Mouse (Mus musculus) CD4-positive helper T cell, adult 2 months (primary cell): ENCODE results near the gene Cntn4.
"Not testable (repeated sequence)": the region's sequence is repeated elsewhere in the genome, so short reads cannot be mapped to it uniquely, and the experiment has no call there.

Experiments
- DNase-seq: peaks from one replicate; pipeline ENCODE4 v3.0.0-alpha.2; 2012; ENCODE audit warnings: low read depth, missing footprints, low spot score

Gene Cntn4

DNA sequence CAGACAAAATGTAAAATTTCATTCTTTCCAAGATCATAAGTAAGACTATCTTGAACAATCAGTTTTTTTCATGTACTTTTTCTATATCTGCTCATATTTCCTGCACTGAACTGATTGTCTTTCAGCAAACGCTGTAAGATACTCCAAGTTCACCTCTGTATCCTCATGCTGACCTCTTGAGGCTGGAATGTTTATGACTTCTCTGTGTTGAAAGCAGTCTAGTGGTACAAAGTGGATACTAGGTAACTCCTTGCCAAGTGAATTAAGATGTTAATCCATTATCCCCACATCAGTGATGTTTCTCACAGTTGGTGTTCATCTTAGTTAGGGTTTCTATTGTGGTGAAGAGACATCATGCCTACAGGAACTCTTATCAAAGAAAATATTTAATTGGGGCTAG, 651.5 kb downstream of the Cntn4 start:
- DNase-seq: no peak

DNA sequence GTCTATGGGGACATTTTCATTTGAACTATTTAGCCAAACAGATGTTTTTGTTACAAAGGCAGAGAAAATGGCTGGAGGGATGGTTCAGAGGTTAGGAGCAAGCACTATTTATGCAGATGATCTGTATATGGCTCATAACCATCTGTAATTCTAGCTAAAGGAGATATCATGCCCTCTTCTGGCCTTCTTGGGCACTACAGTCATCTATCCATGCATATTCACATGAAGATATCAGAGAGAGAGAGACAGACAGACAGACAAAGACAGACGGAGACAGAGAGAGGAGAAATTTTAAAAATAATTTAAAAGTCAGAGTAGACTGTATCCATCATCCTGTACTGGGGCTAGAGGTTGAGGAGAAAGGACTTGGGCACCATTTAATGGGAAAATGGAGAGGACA, 652.2 kb downstream of the Cntn4 start:
- no peak for DNase-seq

DNA sequence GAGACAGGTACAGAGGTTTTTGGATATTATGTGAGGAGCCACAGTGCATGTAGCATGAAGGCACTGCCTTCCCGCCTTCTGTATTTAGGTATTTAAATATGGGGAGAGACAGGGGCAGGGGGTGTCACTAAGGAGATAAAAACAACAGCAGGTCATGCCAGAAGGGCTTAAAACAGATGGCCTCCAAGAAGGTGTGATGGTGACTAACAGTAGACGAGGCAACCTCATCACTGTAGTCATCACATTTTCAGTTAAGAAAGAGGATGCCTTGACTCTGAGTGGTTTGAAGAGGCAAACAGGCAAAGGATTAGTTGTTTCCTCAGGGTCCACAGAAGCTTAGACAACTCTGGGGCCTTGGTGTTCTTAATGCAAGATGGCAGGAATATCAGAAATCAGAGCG, 655.0 kb downstream of the Cntn4 start:
- DNase-seq: no peak

DNA sequence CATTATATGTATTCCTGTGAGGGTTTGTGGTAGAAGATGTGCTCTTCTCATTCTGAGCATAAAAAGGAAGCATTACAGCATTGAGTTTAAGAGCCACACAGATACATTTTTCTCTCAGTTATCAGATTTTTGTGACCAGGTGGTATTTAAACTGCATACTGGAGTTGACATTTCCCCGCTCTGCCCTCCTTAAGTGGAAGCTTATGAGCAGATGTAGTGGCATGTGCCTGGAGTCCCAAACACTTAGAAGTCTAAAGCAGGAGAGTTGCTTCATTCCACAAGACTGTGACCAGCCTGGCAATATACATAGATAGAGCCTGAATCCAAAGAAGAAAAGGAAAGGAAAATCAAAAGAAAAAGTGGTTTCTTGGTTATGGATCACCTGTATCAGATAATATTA, 655.5 kb downstream of the Cntn4 start:
- no peak for DNase-seq

DNA sequence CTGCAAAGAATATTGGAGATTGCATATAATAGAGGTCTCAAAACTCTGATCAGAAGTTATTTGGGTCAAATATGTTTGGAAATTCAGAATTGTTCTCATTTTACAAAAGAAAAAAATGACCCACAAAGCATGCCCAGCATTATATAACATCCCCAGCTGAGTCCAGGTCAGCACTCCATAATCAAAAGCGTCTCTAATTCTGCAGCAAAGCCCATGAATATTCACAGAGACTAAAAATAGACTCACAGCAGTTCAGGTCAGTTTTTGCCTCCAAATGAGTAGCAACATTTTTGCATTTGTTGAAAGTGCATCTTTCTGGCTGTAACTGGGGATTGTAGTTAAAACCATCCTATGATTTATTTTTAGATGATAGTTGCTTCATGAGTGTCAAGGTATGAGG, 657.6 kb downstream of the Cntn4 start:
- DNase-seq: no peak

DNA sequence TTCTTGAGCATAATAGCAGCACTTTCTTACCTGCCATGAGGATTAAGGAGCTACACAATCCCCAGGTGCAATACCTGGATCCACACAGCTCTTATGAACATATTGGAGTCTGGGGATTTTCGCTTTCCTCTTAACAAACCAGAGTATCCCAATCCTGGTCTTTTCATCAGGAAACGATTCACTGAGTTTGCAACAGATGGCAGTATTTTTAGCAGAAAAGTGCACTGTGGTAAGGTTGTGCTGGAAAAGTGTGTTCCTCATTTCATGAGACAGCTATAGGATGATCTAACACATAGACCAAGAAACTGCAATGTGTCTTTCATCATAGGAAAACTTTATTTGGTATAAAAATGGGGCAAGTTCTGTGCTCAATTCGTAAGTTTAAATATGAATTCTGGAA, 659.3 kb downstream of the Cntn4 start:
- no peak for DNase-seq

DNA sequence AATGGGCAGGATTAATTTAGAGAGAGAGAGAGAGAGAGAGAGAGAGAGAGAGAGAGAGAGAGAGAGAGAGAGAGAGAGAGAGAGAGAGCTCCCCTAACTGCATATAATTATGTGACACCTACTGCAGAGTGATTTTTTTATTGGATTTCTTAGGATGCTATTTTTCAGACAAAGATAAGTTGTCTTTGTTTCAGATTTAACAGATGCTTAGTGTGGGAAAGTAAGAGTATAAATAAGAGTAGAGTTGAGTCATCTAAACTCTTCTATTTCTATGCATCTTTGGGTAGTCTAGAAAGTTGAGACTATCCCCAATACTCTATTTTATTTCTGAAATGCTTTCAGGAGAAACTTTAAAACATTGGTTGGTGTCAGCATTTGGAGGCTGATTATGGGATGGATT, 660.4 kb downstream of the Cntn4 start:
- no peak for DNase-seq

DNA sequence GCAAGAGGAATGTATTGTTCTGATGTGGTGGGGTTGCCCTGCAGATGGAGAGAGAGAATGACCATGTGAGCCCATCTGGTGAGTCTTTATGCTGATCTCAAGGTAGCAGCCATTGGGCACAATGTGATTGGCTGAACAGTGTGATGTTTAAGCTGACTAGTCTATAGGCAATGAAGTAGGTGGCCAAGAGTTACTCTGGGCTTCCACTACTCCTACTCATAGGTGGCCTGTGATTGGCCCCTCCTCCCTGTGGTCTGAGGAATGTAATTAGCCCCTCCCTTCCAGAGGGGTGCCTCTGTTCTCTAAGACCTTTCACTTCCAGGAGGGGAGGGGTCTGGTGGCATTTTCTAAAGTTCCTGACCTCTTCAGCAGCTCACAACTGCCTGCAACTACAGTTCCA, 663.7 kb downstream of the Cntn4 start:
- DNase-seq: no peak

DNA sequence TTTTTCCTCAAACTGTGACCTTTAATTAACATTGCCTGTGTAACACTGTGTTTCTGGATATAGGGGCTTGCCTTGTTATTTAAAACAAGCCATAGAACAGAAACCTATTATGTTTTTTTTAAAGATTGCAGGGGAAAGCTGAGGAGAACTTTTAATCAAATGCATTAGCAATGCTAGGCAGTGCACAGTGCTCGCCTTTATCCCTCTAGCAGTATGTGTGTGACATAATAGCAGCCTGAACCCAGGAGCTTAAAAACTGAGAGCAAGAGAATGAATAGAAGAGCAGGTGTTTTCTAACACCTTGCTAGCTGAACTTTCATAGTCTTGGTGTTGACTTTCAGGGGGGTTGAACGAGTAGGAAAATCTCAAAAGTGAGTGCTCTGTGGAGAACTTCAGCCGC, 672.6 kb downstream of the Cntn4 start:
- DNase-seq: no peak

DNA sequence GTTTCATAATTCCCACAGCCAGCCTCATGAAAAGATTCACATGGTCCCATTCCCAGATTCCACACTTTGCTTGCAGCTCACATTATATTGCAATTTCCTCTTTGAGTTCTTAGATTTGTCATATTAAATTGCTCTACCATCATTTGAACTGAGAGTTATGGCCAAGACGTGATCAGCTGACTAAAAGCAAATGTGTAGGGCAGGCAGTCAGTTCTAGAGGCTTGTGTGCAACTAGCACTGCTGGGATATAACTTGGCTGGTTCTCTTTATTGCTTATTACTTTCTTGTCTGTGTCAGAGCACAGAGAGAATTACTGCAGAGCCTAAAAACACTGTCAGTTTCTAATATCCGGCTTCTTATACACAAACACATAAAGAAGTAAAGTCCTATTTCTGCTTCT, 673.9 kb downstream of the Cntn4 start:
- no peak for DNase-seq

DNA sequence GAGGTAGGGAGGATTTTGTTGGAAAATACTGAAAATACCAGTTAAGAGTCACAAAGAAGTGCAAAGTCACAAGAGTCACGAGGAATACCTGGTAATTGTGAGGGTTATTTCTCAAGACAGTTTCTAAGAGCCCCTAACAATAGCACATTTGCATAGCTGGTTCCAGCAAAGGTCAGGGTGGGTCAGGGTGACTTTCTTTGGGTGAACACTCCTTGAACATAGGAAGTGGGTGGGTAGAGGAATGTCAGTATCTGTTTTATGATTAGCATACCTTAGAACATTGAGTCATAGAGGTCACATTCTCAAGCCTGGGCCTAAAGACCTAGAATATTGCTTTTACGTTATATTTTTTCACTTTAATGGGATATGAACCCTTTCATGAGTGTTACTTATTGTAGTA, 681.3 kb downstream of the Cntn4 start:
- DNase-seq: not testable (repeated sequence)

DNA sequence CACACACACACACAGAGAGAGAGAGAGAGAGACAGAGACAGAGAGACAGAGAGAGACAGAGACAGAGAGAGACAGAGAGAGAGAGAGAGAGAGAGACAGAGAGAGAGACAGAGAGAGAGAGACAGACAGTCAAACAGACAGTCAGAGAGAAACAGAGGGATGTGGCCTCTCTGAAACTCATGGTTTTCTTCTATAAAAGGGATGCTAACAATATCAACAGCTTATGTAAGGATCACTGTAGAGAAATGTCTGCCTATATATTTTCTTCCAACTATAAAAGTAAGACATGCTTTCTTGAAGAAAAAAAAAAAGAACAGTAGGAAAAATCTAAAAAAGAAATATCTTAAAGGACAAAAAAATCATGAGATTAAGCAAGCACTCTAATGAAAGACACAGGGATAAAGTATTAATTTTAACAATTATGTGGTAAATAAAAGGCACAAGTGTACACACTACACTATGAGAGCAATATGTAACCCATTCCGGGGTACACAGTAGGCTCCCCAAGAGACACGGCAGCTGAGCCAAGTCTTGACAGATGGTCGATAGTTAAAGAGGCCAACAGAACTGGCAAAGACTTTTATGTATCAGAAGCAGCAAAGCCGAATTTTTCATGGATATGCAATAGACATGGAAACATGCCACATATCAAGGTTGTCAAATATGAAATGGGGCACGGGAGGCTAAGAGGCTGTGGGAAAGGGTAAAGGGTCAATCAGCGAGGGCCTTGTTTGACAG, 704.0 kb downstream of the Cntn4 start:
- no peak for DNase-seq

DNA sequence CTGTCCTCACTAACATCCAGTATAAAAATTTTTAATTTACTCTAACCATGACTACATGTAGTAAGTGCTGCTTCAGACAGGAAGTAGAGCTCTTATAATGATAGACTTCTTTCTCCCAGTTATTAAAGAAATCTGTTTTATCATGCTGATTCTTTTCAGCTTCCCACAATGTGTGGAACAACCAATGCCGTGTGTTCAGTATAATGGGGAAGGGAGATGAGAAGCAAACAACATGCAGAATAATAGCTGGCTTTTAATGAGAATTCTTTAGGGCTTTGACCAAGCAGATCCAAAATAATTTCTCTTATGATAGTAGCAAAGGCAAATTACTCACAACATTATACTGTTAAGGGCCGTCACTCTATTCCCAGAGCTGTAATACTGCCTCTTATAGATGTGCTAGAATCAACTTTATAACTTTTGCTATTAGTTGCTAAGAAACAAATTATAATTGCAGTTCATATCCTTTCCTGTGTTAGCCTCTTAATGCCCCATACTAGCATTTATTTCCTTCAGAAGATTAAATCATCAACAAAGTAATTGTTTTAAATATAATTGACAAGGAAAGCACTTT, 710.5 kb downstream of the Cntn4 start:
- no peak for DNase-seq

DNA sequence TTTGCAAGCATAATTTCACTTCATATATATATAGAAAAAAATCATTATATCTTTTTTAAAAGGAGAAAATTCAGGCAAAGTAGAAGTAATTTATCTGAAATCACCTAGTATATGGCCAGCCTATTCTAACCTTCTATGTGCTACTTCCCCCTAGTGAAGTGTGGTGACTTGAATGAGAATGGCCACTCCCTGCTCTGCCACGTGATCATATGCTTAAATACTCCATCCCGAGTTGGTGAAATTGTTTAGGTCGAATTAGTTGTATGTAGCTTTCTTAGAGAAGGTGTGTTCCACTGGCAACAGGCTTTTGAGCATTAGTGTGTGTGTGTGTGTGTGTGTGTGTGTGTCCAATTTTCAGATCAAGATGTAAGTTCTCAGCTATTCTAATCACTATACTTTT, 730.6 kb downstream of the Cntn4 start:
- DNase-seq: no peak

DNA sequence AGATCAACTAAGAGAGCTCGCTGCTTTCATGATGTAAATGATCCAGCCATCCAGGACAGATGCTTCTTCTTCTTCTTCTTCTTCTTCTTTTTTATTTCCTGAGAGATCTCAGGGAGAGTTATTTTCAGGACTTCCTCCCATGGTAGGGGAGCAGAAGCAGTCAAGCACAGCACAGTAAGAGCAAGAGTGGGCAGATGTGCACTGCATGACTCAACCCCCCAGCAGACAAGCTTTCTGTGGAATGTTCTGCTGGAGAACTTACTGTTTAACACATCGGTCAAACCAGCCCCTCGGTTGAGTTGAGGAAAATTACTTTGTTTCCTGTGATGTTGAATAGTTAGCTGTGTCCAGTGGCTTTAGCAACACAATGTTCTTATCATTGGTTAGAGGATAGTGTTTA, 731.2 kb downstream of the Cntn4 start:
- no peak for DNase-seq

DNA sequence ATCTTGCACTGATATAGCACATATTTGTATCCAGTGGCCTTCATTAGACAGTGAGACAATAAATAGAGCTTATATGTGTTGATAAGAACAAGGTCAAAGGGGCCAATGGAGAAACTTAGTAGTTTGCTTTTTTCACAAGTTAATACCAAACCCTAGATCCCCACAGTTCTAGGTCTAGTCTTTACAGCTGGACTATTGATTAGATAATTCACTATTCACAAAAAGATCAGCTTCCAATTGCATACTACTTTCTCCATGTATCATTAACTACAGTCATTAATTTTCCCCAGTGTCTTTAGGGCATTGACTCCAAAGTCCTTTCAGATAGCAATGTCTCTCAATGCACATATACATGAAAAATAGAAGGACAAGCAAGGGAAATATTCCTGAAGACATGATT, 745.5 kb downstream of the Cntn4 start:
- DNase-seq: no peak

DNA sequence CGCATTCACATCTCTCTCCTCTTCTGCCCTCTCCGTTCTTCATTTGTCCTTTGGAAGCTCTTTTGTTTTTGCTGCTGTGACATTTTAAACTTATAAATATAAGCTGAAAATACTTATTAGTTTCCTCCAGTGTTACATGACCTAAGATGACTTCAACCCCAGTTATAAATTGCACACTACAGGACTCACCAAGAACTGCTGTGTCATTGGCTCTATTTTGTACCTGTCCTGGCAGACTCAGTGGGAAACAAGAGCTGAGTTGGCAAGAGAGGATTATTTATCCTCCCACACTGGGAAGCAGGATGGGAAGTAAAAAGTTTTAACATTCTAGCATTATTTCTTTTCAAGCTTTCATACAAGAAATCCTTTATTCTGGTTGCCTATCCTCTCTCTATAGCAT, 746.0 kb downstream of the Cntn4 start:
- no peak for DNase-seq

DNA sequence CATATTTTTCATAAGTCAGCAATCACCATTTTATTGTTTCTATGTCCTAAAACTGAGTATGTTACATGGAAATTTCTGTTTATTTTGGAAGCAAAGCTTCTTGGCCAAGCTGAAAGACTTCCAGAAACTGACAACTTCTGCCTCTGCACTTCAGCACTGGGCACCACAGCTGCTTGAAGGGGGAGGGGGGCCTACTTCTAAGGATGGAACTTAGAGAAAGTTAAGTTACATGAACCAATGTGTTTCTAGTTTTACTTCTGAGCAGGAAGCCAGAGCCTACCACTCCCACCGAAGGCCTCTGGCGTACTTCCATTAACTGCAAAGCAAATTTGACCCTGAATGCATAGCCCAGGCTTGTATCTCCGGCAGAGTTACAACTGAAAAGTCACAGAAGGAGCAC, 749.2 kb downstream of the Cntn4 start:
- no peak for DNase-seq

DNA sequence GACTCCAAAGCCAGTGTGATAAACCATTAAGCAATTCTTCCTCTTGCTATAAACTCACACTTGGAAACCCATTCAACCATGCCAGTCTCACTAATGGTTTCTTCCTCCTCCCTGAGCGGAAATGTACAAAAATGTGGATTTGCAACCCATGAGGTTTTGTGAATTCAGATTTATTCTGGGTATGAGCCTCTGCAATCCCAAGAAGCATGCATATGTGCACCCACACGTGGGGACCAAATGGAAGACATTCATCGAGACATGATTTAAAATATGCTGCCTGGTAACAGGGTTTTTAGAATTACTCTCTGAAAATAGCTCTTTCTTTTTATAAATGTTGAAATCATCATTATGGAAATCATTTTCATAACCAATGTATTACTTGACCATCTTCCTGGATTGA, 754.0 kb downstream of the Cntn4 start:
- no peak for DNase-seq

DNA sequence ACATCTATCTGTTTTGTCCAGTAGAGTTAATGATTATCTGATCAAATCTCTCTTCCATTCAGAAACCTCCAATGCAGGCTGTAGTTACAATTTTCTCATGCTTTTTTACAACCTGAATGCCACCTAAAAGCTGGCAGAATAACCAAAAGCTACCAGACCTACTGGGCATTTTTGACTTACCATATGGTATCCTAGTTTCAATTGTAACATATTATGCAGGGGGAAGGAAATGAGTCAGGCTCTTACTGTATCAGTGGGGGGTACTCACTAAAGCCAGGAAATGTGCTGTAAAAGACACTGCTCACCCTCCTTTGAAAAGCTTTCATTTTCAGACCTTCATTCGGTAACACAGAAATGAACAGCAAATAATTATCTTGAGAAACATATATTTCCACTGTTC, 763.3 kb downstream of the Cntn4 start:
- no peak for DNase-seq

DNA sequence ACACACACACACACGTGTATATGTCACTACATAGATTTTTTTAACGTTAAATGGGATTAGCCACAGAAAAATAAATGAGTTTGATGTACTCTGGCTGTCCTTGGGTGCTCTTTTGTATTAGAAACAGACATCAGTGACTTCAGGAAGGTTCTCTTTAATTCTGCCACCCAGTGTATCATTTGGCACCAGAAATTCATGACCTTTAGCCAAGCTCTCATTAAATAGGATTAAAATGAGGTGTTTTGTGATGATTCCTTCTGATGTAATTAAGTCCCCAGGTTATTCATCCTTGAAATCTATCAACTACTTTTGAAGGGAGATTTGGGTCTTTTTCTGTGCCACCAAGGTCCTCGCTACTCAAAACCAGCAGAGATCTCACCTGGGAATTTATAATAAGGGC, 763.8 kb downstream of the Cntn4 start:
- no peak for DNase-seq

DNA sequence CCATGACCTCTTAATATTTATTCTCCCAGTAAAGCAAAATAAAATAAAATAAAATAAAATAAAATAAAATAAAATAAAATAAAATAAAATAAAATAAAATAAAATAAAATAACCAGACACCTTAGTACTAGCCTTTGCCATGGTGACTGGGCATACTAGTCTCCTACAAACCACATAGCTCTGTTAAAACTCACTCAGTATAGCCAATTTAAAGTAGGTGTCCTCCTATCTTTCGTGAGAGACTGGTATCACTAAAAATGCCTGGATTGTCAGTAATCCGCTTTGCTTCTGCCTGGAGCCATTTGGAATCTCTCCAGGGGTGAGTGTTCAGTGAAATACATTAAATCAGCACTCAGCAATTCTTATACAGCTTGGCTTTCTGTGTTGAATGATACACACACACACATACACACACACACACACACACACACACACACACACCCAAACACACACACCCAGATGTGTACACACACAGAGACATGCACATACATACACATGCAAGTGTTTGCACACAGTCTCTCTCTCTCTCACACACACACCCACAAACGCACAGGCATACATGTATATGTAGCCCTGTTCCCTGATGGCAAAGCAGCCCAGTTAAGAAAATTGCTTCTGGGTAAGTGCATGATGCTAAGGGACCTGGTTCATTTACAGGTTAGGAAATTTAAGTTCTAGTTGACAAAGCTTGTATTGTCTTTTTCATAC, 776.8 kb downstream of the Cntn4 start:
- no peak for DNase-seq

DNA sequence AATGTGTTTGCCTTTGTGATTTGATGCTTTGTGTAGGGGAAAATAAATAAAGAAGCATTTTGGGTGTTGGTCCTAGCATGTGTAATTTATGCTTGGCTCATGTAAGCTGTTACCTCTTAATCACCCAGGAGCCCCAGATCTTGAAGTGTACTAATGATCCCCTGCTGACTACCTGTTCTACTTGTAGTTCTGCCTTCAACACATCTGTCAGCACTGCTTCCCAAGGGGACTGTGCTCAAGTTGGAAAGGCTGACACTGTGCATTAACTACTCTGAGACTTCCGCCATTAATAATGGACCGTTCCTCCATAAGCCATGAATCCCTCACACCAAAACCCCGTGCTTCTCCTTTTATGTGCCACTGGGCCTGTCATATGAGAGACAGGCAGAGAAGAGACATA, 778.2 kb downstream of the Cntn4 start:
- DNase-seq: no peak
